Mouse (Mus musculus) heart, postnatal 36 days (tissue): ENCODE results near the gene Tnp2. TPM values are rescaled to one million over a fixed set of nuclear protein-coding genes. Genes with fewer than 3 reads are reported as not detected.
"Not testable (repeated sequence)": the region's sequence is repeated elsewhere in the genome, so short reads cannot be mapped to it uniquely, and the experiment has no call there.

Source experiments
- DNase-seq, 2 experiments: peaks; one replicate each; pipeline ENCODE4 v3.0.0; 2021 to 2022
- intact Hi-C: fragments of 180-260 bp; cut with DNase I; formaldehyde crosslinking; loops from one replicate; pipeline ENCODE4 v1.15.1; 2025
- total RNA-seq, 2 experiments: library from RNA; stranded (reverse); gene quantifications; 2 replicates each; pipeline ENCODE4 v1.2.3; 2021

Gene Tnp2
- total RNA-seq = not detected

DNA sequence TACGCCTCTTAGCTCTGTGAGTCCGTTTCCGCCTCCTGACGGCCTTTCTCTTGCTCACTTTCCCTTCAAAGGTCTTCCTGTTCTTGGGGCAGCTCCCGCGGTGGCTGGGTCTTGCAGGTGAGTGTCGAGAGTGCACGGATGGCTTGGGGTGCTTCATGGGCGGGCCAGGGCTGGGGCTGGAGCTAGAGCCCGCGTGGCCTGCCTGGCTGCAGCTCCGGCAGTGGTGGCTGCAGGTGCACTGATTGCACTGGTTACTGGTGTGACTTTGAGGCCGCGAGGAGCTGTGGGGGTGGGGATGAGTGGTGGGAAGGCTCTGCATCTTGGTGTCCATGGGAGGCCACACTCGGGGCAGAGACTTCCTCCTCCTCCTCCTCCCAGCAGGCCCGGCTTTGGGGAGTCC is at the start of gene Tnp2:
Gene Tnp2, minus strand, starts transcription at position 390 of the 400 bp plus-strand sequence.
- DNase-seq = no peak
- intact Hi-C loops = loop anchor here (5.0 kb wide), 1 partner anchor 344 kb away; the partner anchor contains the start of gene Txndc11

DNA sequence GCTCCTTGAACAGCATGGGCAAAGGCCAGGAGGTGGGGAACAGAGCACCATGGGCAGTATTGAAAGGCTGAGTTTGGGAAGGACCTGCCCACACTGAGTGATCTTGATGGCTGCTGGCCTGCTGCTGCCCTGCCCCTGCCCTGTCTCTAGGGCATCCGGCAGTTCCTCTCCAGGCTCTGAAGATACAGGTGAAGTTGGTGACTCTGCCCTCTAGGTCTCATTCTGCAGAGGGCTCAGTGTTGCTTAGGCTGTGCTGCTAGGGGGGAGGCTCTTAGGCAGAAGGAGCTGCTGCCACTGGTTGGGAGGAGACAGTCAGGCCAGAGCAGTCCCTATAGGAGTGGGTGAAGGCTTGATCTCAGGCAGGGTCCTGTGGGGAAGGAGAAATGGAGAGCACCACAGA is 49.4 kb upstream of the Tnp2 start:
- DNase-seq = no peak
- intact Hi-C loops = no loop called here

DNA sequence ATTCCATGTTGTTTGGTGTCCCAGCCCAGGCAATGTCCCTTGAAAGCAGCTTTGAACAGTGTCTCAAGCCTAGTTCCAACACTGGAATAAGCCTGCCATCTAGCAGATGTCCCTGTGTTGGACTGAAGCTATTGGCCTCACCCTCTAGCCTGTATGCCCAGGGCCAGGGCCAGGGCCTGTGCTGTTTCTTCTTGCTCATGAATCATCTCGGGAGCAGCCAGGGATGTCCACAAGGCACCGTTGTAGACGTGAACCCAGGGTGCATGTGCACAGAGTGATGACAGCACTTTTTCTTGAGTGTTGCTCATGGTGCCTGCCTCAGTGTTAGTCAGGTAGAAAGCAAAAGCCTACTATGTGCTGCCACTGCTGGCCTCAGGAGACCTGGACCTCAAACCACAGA is 48.8 kb upstream of the Tnp2 start:
- intact Hi-C loops = no loop called here
- no peak for DNase-seq

DNA sequence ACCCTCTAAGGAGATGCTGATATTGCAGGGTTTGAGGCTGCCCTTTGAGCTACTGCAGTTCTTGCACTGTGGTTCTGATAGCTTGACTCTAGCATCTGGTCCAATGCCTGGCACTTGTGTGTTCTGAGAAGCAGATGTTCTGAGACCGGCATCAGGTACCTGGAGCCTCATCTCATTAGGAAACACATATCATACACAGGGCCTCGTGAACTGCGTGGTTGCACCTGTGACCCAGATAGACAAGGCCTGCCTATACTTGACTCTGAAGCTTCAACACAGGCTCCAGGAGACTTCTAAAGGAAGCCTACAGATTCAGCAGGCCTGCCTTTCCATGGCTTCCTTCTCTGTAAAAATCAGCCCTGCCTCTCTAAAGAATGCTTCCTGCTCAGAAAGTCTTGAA is 47.9 kb upstream of the Tnp2 start:
- intact Hi-C loops = no loop called here
- DNase-seq = no peak

DNA sequence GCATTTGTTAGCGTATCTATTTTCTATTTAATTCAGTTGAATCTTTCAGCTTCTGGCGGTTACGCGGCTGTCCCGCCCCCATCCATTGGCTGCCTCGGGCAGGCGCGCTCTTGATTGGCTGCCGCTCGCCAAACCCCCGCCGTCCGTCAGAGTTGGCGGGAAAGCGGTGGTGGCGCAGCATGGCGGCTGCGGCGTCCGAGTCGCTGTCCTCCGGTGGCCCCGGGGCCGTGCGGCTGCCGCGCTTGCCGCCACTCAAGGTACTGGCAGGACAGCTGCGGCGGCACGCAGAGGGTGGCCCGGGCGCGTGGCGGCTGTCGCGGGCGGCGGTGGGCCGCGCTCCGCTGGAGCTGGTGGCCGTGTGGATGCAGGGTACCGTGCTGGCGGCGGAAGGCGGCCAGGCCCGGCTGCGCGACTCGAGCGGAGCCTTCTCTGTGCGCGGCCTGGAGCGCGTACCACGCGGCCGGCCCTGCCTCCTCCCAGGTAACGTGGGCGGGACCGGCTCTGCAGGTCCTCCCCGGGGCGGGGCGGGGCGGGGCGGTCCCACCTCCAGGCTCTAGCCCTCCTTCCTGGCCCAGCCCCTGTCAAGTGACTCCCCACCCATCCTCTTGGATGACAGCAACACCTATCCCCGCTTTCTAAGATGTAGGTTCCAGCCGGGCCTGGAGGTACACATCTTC is 46.6 kb upstream of the Tnp2 start, which contains the start of gene Rmi2:
Gene Rmi2, plus strand, starts transcription at position 149 of the 677 bp plus-strand sequence.
- peak; percentile 86 to 87 for DNase-seq
- intact Hi-C loops = no loop called here

DNA sequence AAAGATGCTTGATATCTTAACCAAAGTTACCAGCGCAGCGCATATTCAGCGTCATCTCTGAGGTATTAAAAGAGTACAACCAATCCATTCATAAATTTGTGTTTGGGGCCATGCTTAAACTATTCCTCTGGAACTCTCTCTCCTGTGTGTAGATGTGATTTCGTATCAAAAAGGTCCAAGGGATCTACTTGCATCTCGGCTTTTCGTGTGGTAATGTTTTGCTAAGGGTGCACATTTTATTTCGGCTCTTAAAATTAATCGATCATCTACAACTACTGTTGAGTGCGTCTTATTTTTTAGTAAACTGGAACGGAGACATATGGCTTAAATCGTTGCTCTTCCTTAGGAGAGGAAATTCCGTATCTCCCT is 46.1 kb upstream of the Tnp2 start:
- DNase-seq = no peak
- intact Hi-C loops = no loop called here

DNA sequence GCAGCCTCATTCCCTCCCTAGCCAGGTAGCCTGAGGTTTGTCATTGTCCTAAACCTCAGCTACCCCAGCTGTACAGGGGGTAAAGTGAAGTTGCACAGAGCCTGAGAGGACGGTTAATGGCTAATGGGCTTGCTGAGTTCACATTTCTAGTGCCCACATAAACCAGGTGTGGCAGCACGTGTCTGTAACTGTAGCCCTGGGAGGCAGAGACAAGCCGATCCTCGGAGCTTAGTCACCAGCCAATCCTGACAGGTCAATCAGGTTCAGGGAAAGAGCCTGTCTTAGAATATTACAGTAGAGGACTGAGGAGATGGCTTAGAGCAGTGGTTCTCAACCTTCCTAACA is 40.0 kb upstream of the Tnp2 start:
- intact Hi-C loops = no loop called here
- no peak for DNase-seq

DNA sequence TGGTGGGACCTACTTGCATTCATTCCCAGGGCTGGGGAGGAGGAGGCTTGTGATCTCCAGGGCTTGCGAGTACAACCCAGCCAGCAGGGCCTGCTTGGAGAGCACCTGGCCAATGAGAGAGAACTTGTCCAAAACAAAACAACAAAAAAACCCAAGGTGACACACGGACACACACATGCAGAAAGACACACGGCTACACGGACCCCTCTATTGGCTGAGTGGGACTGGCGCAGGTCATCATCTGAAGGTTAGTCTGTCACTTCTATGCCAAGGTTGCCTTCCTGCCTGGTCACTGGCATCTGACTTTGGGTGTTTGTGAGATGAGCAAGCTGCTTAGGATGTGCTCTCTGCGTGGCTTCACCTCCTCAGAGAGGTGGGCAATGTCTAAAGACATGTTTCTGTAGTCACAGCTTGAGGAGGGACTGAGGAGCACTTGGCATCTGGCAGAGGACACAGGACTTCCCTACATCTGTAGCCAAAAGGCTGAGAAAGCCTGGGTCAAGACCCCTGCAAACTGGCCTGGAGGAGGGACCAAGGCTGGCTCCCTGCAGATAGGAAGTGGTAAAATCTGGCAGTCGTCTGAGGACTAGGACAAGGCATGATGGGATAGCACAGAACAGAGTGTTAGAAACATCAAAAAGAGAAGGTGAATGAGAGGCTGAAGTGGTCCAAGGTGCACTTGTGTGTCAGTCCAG is 39.5 kb upstream of the Tnp2 start:
- DNase-seq = no peak
- intact Hi-C loops = no loop called here

DNA sequence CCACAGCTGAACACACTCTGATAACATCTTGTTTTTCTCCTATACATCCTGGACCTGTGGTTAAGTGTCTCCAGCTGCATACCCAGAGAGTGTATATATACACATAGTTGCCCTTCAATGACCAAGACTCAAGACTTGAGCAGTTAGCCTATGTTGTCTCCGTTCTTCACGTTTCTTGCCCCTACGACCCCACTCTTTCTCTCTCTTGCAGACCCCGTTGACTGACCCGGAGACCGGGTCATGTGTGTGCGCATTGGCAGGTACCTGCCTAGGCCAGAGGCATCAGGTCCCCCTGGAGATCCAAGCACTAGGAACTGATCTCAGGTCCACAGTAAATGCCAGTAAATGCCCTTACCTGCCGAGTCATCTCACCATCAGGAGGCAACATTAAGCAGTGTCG is 38.8 kb upstream of the Tnp2 start:
- DNase-seq = no peak
- intact Hi-C loops = no loop called here

DNA sequence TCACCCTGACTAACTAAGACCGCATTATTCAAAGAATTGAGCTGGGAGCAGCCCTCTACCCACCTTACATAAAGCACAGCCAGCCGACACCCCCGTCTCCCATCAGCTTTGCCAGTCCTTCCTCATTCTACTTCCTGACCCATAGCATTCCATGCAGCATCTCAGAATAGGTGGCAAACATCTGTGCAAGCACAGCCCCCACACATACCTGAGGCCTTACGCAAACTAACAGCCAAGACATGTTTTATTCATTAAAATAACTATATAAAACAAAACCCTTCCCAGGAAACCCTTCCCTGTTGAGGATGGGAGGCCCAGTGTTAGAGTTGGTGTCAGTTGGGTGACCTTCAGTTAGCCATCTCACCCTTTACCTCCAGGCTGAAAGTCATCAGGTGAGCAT is 37.4 kb upstream of the Tnp2 start:
- intact Hi-C loops = no loop called here
- DNase-seq = no peak

DNA sequence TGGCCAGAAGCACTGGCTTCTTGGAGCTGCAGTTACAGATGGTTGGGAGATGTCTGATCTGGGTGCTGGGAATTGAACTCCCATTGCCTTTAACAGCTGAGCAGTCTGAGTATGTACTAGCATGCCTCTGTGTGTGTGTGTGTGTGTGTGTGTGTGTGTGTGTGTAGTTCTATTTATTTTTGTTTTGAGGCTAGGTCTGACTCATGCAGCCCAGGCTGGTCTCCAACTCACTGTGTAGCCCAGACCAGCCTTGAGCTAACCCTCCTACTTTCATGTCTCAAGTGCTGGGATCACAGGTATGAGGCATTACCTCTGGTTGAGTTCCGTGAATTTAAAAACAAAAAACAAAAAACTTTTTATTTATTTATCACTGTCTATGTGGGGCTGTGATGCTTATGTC is 36.1 kb upstream of the Tnp2 start:
- no peak for DNase-seq
- intact Hi-C loops = no loop called here

DNA sequence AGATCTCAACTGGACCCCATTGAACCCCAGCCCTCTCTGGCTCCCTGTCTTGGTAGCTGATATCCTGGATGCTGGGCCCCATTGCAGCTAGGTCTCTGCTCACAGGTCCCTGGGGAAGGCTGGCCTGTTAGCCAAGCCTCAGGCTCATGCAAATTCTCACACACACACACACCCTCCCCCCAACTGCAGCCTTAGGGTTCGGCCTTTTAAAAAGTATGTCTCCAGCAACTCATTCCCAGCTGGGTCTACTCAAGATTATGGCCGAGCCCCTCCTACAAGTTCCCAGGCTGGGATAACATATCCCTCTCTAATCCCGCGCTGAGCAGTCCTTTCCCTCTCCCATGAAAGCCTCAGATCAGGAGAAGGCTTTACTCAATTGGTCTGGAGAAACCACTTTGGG is 32.9 kb upstream of the Tnp2 start:
- intact Hi-C loops = no loop called here
- no peak for DNase-seq

DNA sequence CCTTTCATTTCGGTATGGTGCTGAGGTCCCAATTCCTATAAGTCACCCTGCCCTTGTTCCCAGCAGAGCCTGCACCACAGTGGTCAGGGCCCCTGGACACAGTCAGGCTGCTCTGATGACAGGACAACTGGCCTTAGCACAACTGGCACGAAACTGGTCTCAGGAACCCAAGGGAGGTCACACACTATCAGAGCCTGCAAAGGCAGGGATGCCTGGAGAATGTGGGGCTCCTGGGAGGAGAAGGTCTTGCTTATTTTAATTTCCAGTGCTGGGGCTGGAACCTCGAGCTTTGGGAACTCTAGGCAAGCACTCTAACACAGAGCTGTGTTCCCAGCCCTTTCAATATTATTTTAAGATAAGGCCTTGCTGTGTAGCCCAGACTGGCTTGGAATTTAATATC is 31.5 kb upstream of the Tnp2 start:
- DNase-seq = peak in 1 of 2 experiments; percentile 32
- intact Hi-C loops = no loop called here

DNA sequence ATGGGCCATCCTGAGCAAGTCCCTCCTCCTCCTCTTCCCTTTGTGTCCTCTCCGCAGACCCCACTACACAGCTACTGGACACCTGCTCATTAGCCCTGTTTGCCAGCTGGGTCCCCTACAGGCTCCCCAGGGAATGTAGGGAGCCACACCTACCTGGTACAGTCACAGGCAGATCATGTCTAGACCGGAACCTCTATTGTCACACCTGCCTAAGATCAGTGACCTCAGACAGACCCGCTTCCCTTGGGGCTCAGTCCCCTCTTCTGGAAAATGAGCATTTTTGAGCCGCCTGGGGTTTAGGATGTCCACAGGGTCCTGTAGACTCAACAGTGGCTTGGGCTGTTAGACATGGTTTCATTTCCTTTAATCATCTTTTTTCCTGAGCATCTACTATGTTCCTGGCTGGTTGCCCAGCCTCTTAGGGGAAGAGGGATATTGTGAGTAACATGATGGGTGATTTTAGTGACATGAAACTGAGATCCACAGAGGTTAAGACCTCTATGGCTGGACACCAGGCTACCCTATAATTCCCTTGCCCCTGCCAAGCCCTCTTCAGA is 30.2 kb upstream of the Tnp2 start:
- DNase-seq = no peak
- intact Hi-C loops = no loop called here

DNA sequence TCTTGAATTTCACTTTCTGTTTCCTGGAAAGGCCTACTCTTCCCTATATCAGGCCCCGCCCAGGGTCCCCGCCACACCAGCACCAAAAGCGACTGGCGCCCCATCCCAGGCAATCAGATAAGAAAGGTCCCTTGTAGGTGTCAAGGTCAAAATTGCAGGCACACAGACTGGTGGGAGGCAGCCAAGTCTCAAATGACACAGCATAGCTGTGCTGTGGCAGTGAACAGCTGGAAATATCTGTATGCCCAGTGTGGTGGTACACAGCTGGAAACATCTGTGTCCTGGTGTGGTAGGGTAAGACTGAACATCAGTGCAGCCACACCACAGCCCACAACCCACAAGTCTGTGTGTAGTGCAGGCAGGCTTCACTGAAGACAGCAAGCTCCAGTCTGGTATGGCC is 26.4 kb upstream of the Tnp2 start:
- intact Hi-C loops = no loop called here

DNA sequence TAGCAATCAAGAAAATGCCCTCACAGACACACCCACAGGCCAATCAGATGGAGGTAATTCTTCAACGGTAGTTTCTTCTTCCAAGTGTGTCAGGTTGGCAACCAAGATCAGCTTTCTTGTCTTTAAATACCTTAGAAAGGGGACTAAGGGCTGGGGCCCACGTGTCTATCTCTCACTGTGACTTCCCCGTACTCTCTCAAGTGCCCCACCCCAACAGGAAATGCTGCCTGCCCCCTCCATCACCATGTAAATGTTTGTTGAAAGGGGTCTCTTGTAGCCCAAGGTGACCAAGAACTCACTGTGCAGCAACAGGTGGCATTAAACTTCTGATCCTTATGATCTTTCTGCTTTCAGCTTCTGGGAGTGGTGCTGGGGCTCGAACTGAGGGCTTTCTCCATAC is 25.3 kb upstream of the Tnp2 start:
- intact Hi-C loops = no loop called here
- DNase-seq = no peak

More for the DNA sequence above, 26.4 kb upstream of the Tnp2 start:
- no peak for DNase-seq

DNA sequence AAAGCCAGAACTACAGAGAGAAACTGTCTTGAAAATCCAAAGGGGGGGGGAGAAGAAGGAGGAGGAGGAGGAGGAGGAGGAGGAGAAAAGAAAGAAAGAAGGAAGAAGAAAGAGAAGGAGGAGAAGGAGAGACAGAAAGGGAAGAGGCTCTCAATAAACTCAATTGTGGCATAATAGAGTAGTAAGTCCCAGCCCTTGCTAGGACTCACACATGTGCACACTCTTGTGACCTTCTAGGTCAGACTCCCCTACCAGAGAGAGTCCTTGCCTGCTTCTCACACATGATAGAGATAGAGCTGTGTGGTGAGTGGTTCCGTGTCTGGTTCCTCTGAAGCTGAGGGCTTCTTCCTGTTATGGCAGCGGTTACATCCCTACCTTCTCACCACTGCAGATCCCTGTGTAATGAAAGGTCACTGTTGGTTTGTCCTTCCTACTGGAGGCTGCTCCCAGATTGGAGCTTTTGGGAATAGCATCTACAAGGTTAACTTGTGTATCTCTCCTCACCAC is 24.5 kb upstream of the Tnp2 start, which contains the start of gene Gm11172:
Gene Gm11172, plus strand, starts transcription at position 51 of the 507 bp plus-strand sequence.
- intact Hi-C loops = no loop called here
- DNase-seq = no peak

DNA sequence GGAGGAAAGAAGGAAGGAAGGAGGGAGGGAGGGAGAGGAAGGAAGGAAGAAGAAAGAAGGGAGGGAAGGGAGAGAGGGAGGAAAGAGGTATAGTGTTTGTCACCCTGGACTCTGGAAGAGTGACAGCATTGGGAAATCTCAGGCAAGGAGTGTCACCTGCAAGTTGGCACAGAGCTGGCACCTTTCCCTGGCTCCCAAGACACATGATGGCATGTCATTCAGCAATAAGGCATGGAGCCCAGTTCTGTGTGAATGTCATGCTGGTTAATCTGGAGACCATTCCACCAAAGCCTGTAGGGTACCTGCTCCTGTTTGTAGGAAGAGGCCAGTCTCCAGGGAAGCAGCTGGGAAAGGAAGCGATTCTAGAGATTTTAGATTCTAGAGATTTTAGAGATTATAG is 21.9 kb upstream of the Tnp2 start:
- intact Hi-C loops = no loop called here
- no peak for DNase-seq

DNA sequence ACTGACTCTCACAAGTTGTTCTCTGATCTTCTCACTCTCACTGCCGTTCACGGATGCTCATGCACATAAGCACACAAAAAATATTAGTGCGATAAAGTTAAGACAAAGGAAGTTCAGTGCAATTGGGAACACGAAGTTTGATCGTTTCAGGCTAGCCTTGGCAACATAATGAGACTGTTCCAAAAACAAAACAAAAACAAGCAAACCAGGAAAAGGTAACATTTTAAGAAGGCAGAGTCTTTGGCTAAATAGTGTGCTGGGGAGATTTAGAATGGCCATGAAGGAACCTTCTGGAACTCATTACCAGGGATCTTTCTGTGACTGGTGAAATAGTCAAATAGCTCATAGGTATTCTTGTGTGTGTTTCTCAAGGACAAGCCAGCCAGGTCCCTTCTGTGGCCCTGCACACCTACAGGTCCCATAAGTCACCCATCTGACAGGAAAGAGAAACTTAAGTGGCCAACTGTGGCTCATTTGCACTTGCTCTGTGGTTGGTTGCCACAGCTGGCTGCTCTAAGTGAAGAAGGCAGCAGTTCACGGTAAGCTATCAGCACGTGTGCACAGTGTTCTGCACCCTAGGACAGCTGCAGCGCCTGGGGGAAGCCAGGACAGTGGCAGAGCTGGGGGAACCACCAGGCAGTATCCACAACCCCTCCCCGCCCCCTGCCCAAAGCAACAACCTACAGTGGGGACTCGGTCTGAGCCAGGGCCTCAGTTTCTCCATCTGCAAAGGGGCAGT is 17.5 kb upstream of the Tnp2 start, which contains the start of gene Prm1:
Gene Prm1, minus strand, starts transcription at position 51 of the 739 bp plus-strand sequence.
- no peak for DNase-seq
- intact Hi-C loops = no loop called here

DNA sequence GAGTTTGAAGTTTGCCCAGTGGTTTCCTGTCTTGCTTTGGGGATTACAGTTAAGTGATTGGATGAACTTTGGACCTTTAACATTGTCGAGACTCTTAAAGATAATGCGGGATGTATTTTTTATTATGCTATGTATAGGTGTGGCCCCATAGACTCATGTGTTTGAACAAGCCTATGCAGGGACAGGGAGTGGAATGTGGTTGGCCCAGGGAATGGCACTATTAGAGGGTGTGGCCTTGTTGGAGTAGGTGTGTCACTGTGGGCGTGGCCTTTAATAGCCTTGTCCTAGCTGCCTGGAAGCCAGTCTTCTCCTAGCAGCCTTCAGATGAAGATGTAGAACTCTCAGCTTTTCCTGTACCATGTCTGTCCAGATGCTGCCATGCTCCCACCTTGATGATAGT is 14.0 kb upstream of the Tnp2 start:
- intact Hi-C loops, DNase-seq: not testable (repeated sequence)

DNA sequence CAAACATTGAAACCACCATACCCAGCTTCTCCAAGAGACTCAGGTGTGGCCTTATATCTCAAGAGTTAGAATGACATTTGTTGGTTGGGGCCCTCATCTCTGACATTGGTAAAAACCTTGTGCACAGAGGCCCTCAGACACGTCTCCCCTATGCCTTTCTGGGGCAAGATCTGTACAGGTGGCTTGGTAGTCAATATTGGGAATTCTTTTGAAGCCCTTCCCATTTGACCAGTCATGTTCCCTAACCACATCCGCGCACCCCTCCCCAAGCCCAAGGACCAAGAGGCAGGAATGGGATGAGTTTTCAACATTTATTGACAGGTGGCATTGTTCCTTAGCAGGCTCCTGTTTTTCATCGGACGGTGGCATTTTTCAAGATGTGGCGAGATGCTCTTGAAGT is 7.6 kb upstream of the Tnp2 start, which contains the start of gene Prm2:
Gene Prm2, minus strand, starts transcription at position 101 of the 400 bp plus-strand sequence.
- no peak for DNase-seq
- intact Hi-C loops = no loop called here
